Mouse (Mus musculus) hindbrain, embryonic 12.5 days (tissue): Measurements from ENCODE around the gene Grip2. TPM values are rescaled to one million over a fixed set of nuclear protein-coding genes. Genes with fewer than 3 reads are reported as not detected.

Experiments
- ATAC-seq: fragments of 200-750 bp; cut with Nextera tagmentation; 2 replicates; pipeline ENCODE4 v1.8.0; 2017; ENCODE audit warnings: moderate TSS enrichment; ENCODE audit not compliant: low FRiP score
- H3K27ac ChIP-seq: fragments of 300-500 bp; sonication (generic); 2 replicates; pipeline ENCODE4 v1.5.1; 2016; ENCODE audit warnings: mild to moderate bottlenecking
- H3K27me3 ChIP-seq: fragments of 300-500 bp; sonication (generic); 2 replicates; pipeline ENCODE4 v1.6.1; 2016; ENCODE audit warnings: mild to moderate bottlenecking
- H3K36me3 ChIP-seq: fragments of 300-500 bp; sonication (generic); 2 replicates; pipeline ENCODE4 v1.6.1; 2016; ENCODE audit warnings: mild to moderate bottlenecking
- H3K4me1 ChIP-seq: fragments of 300-500 bp; sonication (generic); 2 replicates; pipeline ENCODE4 v1.6.1; 2016
- H3K4me2 ChIP-seq: fragments of 300-500 bp; sonication (generic); replicated peaks from 2 replicates; pipeline ENCODE4 v1.6.1; 2016; ENCODE audit warnings: mild to moderate bottlenecking
- H3K4me3 ChIP-seq: fragments of 300-500 bp; sonication (generic); 2 replicates; pipeline ENCODE4 v1.5.1; 2016; ENCODE audit warnings: mild to moderate bottlenecking
- H3K9ac ChIP-seq: fragments of 300-500 bp; sonication (generic); 2 replicates; pipeline ENCODE4 v1.6.1; 2016; ENCODE audit warnings: mild to moderate bottlenecking, moderate library complexity
- H3K9me3 ChIP-seq: fragments of 300-500 bp; sonication (generic); replicated peaks from 2 replicates; pipeline ENCODE4 v1.6.1; 2016; ENCODE audit warnings: mild to moderate bottlenecking
- WGBS: fragments of 180-500 bp; shearing (Covaris S2); methylation state at CpG from one replicate; pipeline ENCODE4 v1.1.7; 2016; 5-methylcytosine and 5-hydroxymethylcytosine counted together
- polyA plus RNA-seq: library from polyadenylated mRNA; unstranded; fragments of >200 nt; fragmentation: Nextera tagmentation; extraction: Ambion mirVana; gene quantifications from 2 replicates; pipeline ENCODE4 v1.2.1, GENCODE M21; 2016

The Grip2 gene
- polyA plus RNA-seq, 1 experiment from 2014 or later, result 2.7 TPM

DNA sequence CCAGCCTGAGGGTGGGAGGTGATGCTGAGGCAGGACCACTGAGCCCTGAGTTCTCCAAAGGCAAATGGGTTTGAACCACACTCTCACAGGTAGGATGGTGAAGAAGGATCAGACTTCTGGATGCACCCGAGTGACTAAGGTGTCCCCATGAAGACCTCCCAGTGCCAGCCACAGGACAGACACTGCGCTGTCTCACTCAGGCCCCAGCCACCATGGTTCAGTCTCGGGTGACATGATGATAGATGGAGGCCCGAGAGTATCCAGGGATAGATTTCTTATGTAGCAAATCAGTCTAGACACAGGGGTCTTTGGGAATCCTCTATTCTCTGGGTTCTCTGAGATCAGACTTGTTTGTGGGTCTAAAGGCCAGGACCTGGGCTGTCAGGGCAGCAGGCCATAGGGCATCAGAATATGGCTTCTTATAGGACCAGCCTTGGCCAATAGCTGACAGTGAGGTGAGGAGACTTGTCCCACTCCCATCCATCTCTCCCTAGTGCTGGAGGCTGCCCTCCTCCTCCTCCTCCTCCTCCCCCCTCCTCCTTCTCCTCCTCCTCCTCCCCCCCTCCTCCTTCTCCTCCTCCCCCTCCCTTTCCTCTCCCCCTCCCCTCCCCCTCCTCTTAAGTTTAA, 106.3 kb downstream of the Grip2 start:
- no peaks in the 10 kb centered on the region for H3K27me3 ChIP-seq
- 34% methylated on average over 4 of the region's 4 CpGs for WGBS
- peaks cover 27% of the 10 kb centered on the region for H3K36me3 ChIP-seq
- H3K9me3 ChIP-seq, result no peaks in the 10 kb centered on the region
- peak overlapping the region; percentile 94 for H3K27ac ChIP-seq
- peak; percentile 48 for ATAC-seq
- no peak overlapping the region for H3K4me3 ChIP-seq
- peaks cover 46% of the 10 kb centered on the region for H3K4me1 ChIP-seq
- peak overlapping the region; percentile 39 for H3K4me2 ChIP-seq
- peak overlapping the region; percentile 45; the same call in 1 of the 2 replicates for H3K9ac ChIP-seq

DNA sequence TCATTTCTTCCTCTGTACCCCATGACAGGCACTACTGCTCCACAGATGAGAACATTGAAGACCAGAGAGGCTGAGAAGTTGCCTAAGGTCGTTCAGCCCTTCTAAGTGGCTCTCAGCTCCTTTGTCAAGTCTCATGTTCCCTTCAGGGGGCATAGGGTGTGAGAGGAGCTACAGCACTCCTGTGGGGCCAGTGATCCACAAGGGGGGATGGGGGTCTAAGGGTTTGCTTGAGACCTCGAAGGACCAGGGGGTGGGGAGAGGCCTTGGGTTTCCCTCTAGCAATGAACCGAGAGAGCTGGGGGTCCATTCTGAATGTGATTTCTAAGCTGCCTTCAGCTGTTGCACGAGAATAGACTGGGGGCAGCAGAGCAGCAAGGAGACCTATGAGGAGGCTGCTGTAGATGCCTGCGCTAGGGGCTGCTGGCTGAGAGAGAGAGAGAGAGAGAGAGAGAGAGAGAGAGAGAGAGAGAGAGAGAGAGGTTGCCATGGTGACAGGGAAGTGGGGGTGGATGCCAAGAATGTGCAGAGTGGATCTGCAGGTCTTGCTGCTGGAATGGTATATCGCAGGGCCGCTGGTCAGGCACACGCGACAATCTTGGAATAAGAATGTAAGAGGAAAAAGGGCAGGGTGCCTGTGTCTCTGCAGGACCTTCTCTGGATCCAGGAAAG, 107.1 kb downstream of the Grip2 start:
- H3K4me1 ChIP-seq, result peaks cover 47% of the 10 kb centered on the region
- peak; percentile 78 for ATAC-seq
- H3K36me3 ChIP-seq, result peaks cover 20% of the 10 kb centered on the region
- peak overlapping the region; percentile 94 for H3K27ac ChIP-seq
- H3K9me3 ChIP-seq, result no peaks in the 10 kb centered on the region
- WGBS, result 4% methylated on average over 9 of the region's 9 CpGs
- H3K4me2 ChIP-seq, result peak overlapping the region; percentile 39
- H3K27me3 ChIP-seq, result no peaks in the 10 kb centered on the region
- H3K4me3 ChIP-seq, result no peak overlapping the region
- peak overlapping the region; percentile 45; the same call in 1 of the 2 replicates for H3K9ac ChIP-seq

DNA sequence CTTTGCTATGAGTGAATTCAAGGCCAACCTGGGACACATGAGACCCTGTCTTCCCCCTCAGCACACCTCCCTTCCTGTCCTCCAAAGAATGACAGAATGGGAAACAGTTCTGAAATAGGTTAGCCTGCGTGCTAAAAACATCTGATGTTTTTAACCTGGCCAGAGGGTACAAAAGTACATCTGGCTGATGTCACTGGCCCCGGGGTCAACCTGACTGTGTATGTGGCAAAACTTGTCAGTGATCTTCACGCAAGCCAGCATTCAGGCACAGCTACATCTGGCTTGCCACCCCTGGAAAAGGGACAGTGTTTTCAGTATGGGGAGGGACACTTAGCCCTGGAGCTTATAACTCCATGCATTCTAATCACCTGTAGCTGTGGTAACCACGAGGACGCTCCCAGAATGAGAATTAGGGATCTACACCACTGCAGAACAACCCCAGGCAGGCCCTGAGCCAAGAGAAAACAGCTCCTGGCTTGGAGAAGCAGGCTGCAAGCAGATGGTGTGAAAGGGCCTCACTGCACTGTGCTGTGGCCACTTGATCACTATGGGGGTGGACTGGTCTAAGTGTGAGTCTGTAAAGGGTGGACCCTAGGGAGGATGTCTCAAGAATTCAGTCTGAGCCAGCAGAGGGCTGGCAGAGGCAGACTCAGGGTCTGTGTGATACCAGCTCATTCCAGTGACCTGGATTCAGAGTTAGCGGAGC, 107.9 kb downstream of the Grip2 start:
- Histone ChIP-seq H3K36me3 (peaks cover 12% of the 10 kb centered on the region), H3K4me1 (peaks cover 50% of the 10 kb centered on the region), H3K9me3 (no peaks in the 10 kb centered on the region), H3K27me3 (no peaks in the 10 kb centered on the region), H3K4me2 (peak overlapping the region; percentile 39), H3K4me3 (no peak overlapping the region), H3K27ac (peak overlapping the region; percentile 94), H3K9ac (peak overlapping the region; percentile 38; the same call in 1 of the 2 replicates)
- ATAC-seq, result peak; percentile 69
- WGBS, result 51% methylated on average over 6 of the region's 6 CpGs

DNA sequence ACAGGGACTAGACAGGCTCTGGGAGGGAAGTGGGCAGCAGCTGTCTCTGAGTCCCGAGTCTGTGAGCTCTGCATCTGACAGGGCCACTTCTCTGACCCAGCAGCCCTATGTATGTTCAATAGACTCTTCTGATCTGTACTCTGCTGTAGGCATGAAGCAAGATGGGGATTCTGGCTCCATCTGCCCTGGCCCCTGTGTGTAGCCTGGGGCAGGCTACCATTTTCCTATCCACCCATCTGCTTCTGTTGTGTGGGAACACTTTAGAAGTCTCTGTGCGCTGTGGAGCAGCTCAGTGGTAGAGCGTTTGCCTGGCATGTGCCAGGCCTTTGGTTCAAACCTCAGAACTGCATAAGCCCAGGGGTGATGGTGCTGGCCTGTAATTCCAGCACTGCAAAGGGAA, 108.4 kb downstream of the Grip2 start:
- H3K27ac ChIP-seq, result peak overlapping the region; percentile 94
- 0 out of 2 replicates have a peak overlapping the region, but pooled peaks have one; percentile 15 for H3K9ac ChIP-seq
- peaks cover 54% of the 10 kb centered on the region for H3K4me1 ChIP-seq
- ATAC-seq, result no peak; the same call in 1 of the 2 replicates
- WGBS, result 56% methylated on average over 3 of the region's 3 CpGs
- H3K9me3 ChIP-seq, result no peaks in the 10 kb centered on the region
- no peaks in the 10 kb centered on the region for H3K27me3 ChIP-seq
- no peak overlapping the region for H3K4me3 ChIP-seq
- H3K36me3 ChIP-seq, result peaks cover 6% of the 10 kb centered on the region
- no peak overlapping the region for H3K4me2 ChIP-seq

DNA sequence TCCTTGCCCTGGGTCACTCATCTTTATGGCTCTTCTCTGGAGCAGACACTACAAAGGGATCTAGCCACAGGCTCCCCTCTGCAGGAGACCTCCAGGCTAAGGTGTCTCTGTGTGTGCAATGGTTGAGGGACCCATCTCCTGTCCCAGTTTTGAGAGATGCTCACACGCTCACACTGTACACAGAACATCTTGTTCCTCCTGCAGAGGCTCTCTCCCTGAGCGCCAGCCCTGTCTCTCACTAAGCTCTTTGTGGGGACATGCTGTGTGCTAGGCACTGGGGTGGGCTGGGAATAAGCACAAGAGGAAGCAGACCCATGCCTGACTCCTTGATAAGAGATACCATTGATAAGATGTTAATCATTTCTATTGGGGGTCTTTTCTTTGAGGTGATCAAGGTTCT, 109.0 kb downstream of the Grip2 start:
- Histone ChIP-seq H3K9ac (0 out of 2 replicates have a peak overlapping the region, but pooled peaks have one; percentile 15), H3K36me3 (peaks cover 1% of the 10 kb centered on the region), H3K4me1 (peaks cover 59% of the 10 kb centered on the region), H3K9me3 (no peaks in the 10 kb centered on the region), H3K27ac (peak overlapping the region; percentile 94), H3K4me2 (no peak overlapping the region), H3K27me3 (no peaks in the 10 kb centered on the region), H3K4me3 (no peak overlapping the region)
- ATAC-seq, result no peak
- WGBS, result 83% methylated on average over 2 of the region's 2 CpGs

DNA sequence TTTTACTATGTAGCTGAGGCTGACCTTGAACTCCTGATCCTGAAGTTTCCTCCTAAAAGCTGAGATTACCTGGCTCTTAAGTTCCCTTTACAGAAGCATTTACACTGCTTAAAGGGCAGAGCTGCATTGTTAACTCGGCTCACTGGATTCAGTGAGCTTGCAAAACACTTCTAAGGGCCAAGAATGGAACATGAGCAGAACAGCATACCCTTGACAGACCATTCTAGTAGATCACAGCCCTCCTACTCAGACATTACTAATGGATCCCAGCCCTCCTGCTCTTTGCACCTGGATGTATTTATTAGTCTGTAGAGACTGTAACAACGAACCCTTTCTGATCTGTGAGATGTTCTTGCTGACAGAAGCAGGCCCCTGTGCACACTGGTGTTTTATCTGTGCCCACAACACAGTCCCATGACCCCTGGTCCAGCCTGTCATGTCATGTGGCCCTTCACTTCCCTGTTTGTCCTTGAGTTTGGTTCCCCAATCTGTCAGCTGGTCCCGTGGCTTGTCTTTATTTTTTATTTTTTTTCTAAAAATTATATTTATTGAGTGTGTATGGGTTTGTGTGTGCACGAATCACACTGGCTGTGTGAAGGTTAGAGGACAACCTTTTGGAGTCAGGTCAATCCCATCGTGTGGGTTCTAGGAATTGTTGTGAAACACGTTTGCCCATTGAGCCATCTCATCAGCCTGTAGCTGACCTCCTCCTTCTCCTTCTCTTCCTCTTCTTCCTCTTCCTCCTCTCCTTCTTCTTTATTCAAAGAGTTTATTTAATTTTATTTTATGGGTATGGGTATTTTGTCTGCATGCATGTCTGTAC, 110.9 kb downstream of the Grip2 start:
- H3K4me3 ChIP-seq, result no peak overlapping the region
- H3K4me2 ChIP-seq, result no peak overlapping the region
- no peaks in the 10 kb centered on the region for H3K9me3 ChIP-seq
- no peak for ATAC-seq
- H3K27me3 ChIP-seq, result no peaks in the 10 kb centered on the region
- H3K9ac ChIP-seq, result no peak overlapping the region
- peaks cover 67% of the 10 kb centered on the region for H3K4me1 ChIP-seq
- H3K36me3 ChIP-seq, result peaks cover 6% of the 10 kb centered on the region; the same call in 1 of the 2 replicates
- no peak overlapping the region for H3K27ac ChIP-seq
- 76% methylated on average over 6 of the region's 6 CpGs for WGBS

DNA sequence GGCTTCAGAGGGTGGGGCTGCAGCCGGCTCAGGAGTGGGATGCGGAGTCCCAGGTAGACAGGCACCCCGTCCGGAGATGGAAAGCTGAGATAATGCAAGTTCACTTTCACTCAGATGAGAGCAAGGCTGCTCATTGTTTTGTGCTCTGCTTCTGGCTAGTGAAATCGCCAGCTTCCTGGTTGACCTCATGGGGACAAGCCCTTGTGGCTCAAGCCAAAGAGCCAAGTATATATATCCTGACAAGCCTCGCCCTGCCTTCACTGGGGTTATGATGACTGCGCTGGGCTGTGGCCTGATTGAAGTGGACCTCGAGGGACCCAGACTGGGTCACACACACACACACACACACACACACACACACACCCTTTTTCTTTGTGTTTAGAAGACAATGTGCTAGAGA, 112.0 kb downstream of the Grip2 start:
- Histone ChIP-seq H3K9ac (no peak overlapping the region), H3K4me1 (peaks cover 60% of the 10 kb centered on the region), H3K4me3 (no peak overlapping the region), H3K9me3 (no peaks in the 10 kb centered on the region), H3K36me3 (peaks cover 6% of the 10 kb centered on the region; the same call in 1 of the 2 replicates), H3K4me2 (no peak overlapping the region), H3K27me3 (no peaks in the 10 kb centered on the region), H3K27ac (peak overlapping the region; percentile 44; the same call in 1 of the 2 replicates)
- WGBS, result 83% methylated on average over 8 of the region's 8 CpGs
- ATAC-seq, result no peak

DNA sequence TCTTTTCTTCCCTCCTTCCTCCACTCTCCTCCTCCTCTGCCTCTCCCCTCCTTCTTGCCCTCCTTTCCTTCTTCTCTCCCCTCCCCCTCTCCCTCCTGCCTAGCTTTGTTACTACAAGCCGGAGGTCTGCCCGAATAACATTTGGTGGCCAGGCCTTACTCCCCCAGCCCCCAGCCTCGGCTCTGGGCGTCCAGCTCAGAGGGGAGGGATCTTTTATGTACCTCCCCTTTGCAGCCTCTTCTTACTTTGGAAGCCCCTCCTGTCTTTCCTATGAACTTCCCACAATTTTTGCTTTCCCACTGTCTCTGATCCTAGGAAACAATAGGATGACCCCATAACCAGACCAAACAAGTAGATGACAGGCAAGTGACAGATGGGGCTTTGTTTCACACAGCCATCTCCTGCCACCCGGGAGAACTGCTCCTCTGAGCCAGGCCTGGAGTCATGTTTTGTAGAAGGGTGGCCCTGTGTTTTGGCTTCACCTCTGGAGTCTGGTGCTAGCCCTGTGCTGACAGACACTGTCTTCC, 113.6 kb downstream of the Grip2 start:
- peak; percentile 35 for ATAC-seq
- no peaks in the 10 kb centered on the region for H3K27me3 ChIP-seq
- WGBS, result 0% methylated on average over 5 of the region's 5 CpGs
- H3K4me3 ChIP-seq, result no peak overlapping the region
- H3K9me3 ChIP-seq, result no peaks in the 10 kb centered on the region
- H3K27ac ChIP-seq, result peak overlapping the region; percentile 87
- H3K9ac ChIP-seq, result peak overlapping the region; percentile 41
- H3K4me2 ChIP-seq, result 0 out of 2 replicates have a peak overlapping the region, but pooled peaks have one; percentile 12
- peaks cover 10% of the 10 kb centered on the region for H3K36me3 ChIP-seq
- peaks cover 51% of the 10 kb centered on the region for H3K4me1 ChIP-seq

DNA sequence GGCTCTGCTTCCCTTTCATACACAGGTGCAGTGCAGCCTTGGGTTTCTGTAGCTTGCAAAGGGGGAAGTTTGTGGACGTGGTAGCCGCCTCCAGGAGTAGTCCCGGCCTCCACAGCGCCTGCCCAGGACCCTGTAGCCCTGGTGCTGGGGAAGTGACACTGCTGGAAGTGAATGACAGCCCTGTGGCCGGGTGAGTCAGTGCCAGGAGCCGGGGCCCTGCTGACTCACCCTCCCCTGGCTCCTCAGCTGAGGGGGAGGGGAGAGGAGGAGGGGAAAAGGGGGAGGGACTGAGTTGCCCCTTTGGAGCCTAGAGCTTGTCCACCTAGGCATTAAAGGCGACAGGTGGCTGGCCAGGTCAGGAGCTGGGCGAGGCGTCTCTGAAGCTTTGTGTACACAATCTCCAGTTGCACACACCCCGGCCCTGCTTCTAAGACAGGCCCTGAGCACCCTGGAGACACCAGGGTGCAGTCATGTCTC, 114.2 kb downstream of the Grip2 start:
- Histone ChIP-seq H3K4me2 (peak overlapping the region; percentile 12), H3K9me3 (no peaks in the 10 kb centered on the region), H3K4me1 (peaks cover 46% of the 10 kb centered on the region), H3K27ac (peak overlapping the region; percentile 87), H3K27me3 (no peaks in the 10 kb centered on the region), H3K4me3 (no peak overlapping the region), H3K9ac (peak overlapping the region; percentile 42; the same call in 1 of the 2 replicates), H3K36me3 (peaks cover 10% of the 10 kb centered on the region)
- WGBS, result 6% methylated on average over 9 of the region's 10 CpGs
- ATAC-seq, result peak; percentile 55

DNA sequence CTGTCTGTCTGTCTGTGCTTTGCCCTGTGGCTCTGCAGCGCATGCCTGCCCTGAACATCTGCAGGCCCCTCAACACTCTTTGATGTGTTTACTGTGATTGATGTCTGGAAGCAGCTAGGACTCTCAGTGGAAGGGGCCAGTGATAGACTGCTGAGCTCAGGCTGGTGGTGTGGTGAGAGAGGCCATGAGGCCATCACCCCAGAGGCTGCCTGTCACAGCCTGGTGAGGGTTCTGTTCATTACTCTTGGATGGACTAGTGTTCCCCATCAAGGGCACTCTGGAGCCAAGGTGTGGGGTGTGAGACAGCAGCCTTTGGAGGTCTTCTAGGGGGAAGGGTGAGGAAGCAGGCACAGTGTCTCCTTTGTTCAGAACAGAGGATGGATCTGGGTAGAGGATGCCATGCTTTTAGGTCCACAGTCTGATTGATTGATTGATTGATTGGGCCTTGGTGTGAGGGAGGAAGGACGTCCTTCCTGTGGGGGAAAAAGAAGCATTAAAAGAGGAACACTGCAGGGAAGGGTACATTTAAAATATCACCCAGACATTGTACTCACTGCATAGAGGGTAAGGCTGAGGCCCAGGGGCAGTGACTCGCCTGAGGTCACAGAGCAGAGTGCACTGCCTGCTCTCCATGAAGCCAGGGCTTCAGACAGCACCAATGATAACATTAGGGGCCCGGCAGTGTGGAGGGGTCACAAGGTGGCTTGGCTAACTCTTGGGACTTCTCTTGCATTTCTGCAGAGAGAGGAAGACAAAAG, 114.8 kb downstream of the Grip2 start:
- 16% methylated on average over 4 of the region's 4 CpGs for WGBS
- Histone ChIP-seq H3K4me1 (peaks cover 48% of the 10 kb centered on the region), H3K4me3 (no peak overlapping the region)

More for the DNA sequence above, 114.8 kb downstream of the Grip2 start:
- 0 out of 2 replicates have a peak, but pooled peaks have one; percentile 11 for ATAC-seq
- no peak overlapping the region for H3K4me2 ChIP-seq
- peaks cover 10% of the 10 kb centered on the region for H3K36me3 ChIP-seq
- peak overlapping the region; percentile 1; the same call in 1 of the 2 replicates for H3K9ac ChIP-seq
- H3K27me3 ChIP-seq, result no peaks in the 10 kb centered on the region
- H3K9me3 ChIP-seq, result no peaks in the 10 kb centered on the region
- peak overlapping the region; percentile 87 for H3K27ac ChIP-seq
